Mouse (Mus musculus) embryo, embryonic 11 days (tissue): Measurements from ENCODE around the gene Gm5678.

Source experiments
- DNase-seq: peaks from one replicate; pipeline ENCODE4 v3.0.0-alpha.2; 2015

Gene Gm5678

DNA sequence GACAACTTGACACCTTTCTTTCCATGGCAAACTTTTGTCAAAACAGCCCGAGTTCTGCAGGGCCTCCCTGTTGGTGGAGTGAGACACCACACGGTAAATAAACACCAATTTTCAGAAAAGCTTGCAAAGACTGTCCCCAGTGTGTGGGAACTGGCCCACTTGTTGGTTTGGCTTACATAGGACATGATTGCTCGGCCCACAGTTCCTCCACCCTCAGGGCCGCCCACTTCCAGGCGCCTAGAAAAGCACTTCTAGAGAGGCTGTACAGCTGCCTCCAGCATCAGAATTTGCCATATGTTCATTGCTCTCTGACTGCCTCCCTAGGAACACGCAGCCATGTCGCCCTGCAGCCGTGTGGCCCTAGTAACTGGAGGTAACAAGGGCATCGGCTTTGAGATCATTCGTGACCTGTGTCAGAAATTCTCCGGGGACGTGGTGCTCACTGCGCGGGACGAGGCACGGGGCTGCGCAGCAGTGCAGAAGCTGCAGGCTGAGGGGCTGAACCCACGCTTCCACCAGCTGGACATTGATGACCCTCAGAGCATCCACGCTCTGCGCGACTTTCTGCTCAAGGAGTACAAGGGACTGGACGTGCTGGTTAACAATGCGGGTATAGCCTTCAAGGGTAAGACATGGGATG lies at the start of gene Gm5678:
TSS of gene Gm5678 (plus strand) at position 337 of the 640 bp plus-strand sequence.
- no peak for DNase-seq

DNA sequence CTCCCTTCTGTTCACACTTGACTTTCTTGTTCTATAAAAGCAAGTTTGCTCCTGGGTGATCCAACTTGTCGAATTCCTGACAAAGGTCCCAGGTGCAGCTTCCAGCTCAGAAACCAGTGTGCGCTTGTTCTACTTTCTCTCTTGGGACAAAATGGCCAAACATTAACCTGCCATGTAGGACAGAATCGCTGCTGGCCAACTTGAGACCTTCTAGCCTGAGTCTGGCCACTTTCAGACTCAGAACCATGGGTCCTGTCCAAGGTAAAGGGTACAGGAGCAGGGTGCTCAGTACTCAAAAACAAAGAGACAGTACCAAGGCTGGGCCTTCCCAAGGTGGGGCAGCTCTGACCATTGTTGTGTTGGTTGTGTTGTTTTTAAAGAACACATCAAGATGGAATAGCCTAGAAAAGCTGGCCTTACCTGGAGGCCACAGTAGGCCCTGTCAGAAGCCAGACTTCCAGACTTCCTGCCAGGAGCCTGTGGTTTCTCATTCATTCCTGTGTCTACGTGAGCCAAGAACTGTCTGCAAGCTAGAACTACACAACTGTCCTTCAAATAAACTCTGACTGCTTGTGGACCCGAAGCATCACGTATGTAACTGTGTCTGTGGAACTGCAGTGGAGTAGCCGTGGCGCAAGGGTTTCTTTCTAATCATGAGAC lies 49.4 kb upstream of the Gm5678 start:
- DNase-seq: no peak

DNA sequence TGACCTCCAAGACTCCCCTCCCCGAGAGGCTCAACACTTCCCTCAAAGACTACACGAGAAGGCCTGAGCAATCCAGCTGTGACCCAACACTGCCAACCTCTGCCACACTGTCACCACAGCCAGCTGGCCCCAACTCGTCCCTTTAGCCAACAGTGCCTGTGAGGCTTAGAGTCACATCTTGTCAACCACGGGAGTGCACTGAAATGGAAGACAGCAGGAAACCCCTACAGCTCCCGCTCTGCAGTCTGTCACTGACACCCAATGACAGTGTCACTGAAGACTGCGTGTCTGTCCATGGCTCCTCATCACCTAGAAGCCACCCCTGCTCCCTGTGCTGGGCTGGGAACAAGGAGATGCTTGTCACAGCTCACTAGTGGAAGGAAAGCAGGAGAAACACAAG lies 46.8 kb upstream of the Gm5678 start:
- no peak for DNase-seq

DNA sequence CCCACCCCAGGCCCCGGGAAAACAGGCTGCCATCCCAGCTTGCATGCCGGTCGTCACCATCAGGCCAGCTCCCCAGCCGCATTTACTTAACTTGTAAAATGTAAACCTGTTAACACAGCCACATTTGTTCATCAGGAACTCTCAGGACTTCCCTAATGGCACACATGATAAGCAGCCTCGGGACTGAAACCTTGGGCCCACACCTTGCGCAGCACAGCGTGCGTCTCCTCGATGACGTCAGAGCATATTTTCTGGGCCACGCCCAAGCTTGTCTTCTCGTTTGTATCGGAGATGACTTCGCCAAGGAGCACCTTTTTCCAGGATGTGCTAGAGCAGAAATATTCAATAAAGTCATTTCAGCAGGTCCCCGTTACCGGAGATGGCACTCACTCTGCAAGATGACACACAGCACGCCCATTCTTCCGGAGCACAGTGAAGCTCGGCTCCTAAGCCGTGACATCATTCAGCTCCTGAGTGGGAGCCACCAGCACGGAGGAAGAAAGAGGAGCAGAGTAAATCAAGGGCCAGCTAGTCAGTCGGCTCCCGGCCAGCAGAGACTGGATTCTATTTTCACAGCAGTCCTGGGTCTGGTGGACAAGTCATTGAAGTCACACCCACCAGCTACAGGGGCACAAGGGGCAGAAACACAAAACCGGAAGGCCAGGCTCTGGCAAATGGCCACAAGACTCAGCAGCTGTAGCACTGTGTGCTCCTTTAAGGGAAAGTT lies 42.8 kb upstream of the Gm5678 start:
- no peak for DNase-seq

DNA sequence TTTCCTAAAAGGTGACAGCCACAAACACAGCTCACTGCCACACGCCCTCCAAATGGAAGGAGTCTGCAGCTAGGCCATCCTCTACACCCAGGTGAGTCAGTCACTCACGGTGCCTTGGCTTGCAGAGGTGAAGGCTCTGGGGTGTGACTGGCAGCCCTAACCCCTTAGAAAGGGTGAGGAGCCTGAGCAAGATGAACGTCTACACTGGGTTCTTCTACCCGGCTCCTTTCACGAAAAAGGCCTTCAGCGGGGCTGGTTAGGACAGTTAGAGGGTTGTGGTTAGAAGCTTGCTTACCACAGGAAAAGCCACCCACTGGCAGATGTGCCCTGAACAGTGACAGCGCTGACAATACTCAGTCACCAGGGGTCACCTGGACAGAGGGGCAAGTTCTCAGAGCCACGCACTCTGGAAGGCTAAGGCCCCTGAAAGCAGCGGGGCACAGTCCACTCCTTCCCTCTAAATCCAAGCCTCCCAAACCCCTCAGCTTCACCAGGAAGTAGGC lies 42.1 kb upstream of the Gm5678 start:
- no peak for DNase-seq

DNA sequence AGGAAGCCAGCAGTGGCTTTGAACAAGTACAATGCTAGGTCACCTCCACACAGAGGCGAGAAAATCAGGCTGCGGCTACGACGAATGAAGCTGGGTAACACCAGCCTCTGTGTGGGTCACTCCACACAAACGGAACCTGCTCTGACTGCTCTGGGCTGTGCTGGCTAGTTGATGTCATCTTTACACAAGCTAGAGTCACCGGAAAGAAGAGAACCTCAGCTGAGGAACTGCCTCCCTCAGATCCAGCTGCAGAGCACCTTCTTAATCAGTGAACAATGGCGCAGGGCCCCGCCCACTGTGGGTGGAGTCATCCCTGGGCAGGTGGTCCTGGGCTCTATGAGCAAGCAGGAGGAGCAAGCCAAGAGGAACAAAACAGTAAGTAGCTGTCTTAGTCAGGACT lies 41.5 kb upstream of the Gm5678 start:
- DNase-seq: no peak

DNA sequence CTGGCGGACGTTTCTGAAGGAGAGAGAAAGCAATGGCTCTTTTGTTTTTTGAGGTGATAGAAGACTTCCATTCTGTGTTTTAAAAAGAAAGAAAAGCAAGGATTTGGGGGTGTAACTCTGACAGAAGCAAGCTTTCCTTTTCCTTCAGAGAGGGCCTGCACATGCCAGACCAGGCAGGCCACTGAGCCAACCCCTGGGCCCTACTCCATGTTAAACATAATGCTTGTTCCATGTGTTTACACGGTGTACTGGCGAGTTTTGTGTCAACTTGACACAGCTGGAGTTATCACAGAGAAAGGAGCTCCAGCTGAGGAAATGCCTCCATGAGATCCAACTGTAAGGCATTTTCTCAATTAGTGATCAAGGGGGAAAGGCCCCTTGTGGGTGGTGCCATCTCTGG lies 39.6 kb upstream of the Gm5678 start:
- DNase-seq: no peak

DNA sequence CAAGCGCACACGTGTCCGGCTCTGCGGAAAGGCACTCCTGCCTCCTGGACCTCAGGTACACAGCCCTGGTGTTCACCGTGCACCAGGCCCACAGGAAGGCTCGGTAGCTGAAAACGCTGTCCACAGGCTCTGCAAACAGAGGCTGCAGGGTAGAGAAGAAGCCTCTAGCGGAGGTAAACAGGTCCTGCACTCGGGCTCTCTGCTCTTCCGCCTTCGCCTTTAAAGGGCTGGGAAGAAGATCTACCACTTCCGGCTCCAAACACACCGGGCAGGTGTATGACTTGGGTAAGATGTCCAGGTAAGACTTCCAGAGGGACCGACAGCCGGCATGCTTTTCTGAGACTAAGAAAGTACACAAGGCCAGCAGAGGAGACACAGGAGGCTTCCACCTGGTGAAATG lies 37.0 kb upstream of the Gm5678 start:
- no peak for DNase-seq

DNA sequence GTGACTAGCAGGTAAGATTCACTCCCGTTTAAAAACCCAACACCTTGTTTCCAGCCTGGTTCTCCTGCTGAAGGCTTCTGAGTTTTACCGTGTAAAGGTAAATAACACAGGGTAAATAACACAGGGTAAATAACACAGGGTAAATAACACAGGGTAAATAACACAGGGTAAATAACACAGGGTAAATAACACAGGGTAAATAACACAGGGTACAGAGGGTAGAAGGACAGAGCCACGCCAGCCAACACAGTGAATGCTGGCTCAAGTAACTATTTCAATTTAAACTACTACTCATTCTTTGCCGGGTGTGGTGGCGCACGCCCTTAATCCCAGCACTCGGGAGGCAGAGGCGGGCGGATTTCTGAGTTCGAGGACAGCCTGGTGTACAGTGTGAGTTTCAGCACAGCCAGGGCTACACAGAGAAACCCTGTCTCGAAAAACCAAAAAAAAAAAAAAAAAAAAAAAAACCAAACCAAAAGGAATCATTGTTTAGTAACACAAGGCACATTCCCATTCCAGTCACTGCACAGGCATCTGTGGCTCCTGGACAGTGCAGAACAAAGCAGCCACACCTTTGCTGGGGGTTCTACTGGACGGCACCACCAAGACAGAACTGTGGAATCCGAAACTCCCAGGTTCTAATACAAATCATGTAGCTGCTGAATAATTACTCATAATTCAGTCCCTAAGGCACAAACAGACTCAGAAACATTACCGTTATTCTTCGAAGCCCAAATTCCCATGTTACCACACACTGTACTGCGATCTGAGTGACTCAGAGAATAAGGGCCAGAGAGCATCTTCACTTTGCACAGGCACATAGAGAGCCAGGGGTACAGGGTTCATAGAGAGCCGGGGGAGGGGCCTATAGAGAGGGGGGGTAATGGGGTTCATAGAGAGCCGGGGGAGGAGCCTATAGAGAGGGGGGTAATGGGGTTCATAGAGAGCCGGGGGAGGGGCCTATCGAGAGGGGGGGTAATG lies 36.2 kb upstream of the Gm5678 start:
- DNase-seq: no peak

DNA sequence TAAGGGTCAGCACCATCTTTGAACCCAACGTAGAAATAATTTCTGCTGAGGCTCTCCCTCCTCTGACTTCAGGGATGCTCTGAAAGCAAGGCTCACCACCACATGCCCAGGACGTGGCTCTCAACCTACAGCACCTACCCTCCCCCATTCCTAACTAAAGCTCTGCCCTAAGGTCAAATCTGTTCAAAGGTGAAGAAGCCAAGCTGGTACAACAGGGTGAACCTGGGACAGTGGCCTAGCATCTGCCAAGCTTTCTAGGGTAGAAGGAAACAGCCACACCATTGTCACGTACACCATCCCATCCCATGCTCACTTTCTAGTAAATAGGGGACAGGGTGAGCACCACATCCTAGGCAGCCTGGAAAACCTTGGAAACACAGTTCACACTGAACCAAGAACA lies 35.2 kb upstream of the Gm5678 start:
- no peak for DNase-seq

DNA sequence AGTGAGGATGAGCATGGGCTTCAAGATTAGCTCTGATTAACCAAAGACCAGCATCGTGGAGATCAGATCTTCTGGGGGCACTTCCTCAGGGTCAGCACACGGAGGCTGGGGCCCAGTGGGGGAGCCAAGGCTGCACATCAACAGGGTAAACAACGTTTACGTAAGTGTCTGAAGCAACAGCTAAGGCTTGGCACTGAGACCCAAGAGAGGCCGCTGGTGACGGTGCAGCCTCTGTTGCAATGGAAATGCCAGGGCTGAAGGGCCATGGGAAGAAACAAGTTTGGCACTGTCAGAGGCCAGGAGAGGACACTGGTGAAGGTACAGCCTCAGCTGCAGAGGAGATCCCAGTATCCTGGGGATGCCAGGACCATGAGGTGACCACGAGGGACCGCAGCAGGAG lies 34.5 kb upstream of the Gm5678 start:
- DNase-seq: no peak

DNA sequence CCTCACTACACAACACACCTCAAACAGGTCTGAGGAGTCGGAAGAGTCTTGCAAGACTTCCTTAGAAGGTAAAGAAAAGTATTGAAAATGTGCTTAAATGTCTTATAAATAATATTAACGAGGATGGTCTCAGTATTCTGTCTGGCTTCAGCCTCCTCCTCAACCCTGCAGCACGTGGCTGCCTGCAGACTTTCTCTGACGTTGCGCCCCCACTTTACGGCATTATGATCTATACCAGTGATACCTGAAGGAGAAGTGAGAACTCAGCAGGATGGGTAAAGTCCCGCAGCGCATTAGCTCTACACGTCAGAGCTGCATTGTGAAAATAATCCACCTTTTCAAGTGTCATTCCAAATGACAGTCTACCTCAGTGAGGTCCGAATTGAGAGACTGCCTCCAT lies 33.4 kb upstream of the Gm5678 start:
- DNase-seq: no peak

DNA sequence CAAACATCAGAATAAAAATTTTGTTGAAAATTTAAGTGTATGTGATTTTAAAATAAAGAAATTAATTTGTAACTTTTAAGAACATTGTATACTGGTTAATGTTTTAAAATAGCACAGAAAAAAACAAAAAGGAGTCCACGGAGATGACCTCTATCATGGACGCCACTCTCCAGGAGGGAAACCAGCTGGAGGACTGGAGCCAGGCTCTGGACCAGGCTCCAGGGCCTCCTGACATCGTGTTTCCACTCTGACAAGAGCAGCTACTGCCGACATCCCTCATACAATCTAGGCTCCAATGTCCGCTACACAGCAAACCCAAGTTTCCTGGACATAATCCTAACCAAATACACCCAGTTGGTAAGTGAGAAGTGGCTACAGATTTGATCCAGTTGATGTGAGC lies 32.1 kb upstream of the Gm5678 start:
- DNase-seq: no peak

DNA sequence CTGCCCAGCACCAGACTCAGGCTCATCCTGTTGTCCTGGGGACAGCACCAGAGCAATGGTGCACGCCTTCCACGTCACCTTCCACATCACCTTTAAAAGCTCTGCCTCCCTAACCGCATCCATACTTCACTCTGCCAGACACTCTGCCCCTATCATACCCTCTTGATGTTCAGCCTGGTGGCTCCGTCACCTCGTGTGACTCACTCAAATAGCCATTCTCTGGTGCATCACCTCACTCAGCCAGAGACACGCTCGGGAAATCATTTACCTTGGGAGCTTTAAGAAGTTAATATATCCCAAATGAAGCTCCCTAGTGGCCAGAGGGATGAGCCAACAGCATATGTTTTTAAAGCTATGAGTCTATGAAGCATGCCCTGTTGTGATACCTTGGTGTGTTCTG lies 31.1 kb upstream of the Gm5678 start:
- DNase-seq: no peak

DNA sequence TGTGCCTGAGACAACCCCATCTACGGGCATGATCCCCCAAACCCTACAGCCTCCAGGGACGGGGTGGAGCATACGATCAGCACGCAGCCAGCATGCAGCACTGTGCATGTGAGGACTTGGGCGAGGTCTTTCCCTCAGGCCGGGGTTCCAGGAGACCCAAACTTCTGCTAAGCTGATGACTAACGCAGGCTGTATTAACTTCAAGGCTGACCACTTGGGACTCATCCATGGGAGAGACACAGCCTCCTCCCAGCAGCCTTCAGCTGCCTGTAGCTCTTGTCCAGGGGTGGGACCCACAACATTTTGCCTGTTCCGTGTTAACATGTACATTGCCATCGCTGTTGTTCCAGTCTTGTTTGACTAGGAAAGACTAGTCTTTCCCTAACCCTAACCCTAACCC lies 30.3 kb upstream of the Gm5678 start:
- no peak for DNase-seq

DNA sequence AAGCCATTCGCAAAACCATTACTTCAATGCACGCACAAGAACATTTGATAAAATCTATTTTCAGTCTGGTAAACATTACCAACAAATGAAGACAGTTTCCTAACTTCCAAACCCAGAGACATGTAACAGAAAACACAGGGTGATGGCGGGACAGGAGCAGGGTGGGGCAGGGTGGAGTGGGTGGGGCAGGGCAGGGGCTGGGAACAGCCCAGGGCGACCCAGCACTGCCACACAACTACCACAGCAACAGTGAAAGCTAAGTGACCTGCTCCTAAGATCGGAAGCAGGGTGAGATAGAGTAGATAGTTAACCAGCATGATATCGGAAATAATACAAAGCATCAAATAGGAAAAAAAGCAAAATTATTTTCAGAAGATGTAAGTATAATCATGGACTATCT lies 28.4 kb upstream of the Gm5678 start:
- DNase-seq: no peak

DNA sequence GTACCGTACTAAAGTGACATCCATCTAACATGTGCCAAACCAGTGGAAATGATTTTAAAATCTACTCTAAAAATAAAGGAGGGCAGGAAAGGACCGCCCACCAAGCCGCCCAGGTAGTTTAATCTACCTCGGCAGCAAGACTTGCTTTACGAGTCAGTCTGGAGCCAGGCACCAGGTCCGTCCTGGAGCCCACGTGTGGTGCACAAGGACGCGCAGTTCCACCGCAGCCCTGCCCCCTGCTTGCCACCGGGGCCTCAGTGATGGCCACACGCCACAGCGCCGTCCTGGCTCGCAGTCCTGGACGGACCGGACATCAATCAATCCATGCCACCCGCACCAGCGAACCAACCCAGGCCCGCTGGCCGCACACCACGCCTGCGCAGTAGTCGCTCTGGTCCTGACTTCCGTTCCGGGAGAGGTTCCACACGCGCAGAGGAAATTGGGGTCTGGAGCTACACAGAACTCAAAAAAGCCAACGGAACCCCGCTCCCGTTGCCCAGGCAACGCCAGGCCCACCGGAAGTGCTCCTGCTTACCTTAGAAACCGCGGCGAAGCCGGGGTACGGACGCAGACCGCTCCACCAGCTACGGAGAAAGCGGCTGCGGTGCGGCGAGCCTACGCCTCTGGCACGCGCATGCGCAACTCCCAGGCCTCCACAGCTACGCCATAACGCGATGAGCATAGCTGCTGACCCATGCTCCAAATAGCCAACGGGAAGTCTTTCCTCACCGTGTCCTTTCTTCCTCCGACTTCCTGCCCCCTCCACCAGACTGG lies 24.3 kb upstream of the Gm5678 start, which contains the start of gene Setd4:
TSS of gene Setd4 (minus strand) at position 625 of the 774 bp plus-strand sequence.
- peak; percentile 94 for DNase-seq

DNA sequence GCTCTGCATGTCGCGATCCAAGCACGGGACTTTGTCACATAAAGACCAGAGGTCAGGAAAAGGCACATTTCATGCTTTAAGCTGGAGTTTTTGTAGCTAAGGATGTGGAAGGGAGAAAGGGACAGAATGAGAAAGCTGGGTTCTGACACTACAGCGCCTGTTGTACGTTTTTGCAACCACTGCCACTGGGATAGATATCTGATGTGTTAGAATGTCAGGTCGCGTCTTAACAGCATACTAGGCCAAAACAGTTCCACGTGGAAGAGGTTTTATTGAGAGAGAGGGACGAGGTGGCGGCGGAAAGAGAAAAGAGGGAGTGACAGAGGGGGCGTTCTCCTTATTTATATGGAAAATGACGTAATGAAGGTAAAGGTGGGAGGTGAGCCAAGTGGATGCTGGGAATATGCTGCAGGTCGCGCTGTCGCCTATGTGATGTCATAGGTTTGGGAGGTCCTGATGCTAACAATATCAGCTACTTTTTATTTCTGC lies 23.4 kb upstream of the Gm5678 start:
- DNase-seq: peak; percentile 53

DNA sequence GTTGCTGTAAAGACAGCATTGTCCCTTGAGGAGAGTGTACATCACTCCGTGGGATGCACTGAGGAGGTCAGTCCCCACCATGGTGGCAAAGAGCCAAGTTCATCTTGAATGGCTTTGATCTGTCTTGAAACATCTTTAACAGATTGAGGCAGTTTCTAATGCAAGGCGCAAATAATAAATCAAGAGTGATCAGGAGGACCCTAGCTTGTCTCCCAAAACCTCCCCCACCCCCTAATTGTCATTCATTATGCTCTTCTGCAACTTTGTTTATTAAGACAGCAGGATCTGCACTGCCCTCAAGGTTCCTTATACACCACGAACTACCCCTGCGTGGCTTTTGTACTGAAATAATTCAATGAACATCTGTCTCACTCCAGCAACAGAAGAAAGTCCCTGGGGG lies 22.3 kb upstream of the Gm5678 start, which contains the start of gene Cbr1:
TSS of gene Cbr1 (plus strand) at position 301 of the 400 bp plus-strand sequence.
- no peak for DNase-seq

DNA sequence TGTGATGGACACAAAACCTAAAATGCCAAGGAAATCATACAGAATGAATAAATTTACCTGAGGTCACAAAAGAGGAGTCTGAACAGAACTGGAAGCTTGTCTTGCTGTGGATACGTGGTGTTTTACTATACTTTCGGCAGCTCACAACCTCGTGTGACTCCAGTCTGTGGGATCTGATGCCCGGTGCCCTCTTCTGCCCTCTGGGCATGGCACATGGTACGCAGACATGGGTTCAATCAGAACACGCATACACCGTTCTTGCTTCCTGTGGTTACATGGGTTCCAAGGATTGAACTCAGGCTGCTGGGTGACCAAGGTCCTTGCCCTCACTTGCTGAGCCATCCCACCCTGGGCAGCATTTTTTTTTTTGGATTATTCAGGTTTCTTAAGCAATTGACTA lies 21.8 kb upstream of the Gm5678 start:
- DNase-seq: no peak

DNA sequence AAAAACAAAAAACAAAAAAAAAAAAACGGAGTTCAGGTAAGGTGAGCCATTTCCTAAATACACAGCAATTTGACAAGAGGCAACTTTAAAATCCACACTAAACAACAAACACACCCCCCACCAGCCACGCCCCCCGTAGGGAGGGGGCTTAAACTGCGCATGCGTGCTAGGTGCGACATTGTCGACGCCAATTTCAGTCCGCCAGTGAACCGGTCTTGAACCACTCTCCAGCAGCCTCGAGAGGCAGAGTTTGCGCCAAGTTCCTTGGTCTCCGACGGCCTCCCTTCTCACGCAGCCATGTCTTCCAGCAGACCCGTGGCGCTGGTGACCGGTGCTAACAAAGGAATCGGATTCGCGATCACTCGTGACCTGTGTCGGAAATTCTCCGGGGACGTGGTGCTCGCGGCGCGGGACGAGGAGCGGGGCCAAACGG lies 20.2 kb upstream of the Gm5678 start:
- DNase-seq: peak; percentile 91

DNA sequence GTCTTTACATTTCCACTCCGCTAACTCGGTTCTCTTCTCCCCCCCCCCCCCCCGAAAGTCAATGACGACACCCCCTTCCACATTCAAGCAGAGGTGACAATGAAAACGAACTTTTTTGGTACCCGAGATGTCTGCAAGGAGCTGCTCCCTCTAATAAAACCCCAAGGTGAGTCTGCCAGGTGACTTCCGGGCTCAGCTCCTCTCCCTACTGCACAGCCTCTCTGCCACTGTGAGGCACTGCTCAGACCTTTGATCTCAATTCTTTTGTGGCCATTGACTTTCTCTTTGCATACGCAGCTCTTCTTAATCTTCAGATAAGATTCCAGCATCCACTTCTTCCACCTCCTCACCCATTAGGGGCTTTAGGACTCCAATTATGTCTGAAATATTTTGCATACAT lies 19.2 kb upstream of the Gm5678 start:
- no peak for DNase-seq
